Mouse (Mus musculus) kidney, postnatal 10 days (tissue): Measurements from ENCODE around the gene Vps52.

Experiments
- DNase-seq: peaks from one replicate; pipeline ENCODE4 v3.0.0; 2021; ENCODE audit warnings: mixed read lengths

Gene Vps52

DNA sequence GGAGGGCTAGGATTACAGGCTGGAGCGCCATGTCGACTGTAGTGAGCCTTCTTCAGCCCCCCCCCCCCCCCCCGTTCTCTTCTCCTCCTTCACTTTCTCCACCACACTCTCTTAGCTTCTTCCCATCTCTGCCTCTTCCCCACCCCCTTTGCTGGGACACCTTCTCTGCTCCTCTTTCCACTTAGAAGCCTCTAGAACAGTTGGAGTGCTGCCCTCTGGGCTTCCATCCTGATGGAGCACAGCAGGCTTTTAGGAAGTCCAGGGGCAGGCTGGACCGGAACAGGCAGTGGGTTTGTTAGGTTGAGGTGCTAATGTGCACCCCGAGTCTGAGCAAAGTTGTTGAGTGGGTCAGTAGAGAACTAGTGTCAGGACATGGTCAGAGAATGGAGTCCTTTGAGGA, 54.5 kb downstream of the Vps52 start:
- no peak for DNase-seq

DNA sequence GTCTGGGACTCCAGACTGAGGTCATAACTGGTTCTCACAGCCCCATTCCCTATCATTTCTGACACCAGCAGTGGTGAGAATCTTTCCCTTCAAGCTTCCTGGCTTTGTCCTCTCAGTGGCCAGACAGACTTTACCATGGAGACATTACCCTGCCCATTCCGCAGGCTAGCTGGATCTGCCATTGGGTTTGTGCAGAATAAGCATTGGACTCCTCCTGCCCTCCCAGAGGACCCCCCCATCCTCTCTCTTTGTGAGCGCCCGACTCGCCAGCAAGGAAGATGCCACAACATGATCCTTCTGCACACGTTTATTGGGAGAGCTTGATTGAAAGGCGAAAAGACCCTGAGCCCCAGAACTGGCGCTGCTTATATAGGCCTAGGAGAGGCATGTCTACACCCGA, 57.8 kb downstream of the Vps52 start:
- no peak for DNase-seq
